Mouse (Mus musculus) testis, postnatal 14 days (tissue): ENCODE measurements around the gene Olfr630.
"Not testable (repeated sequence)": the region's sequence is repeated elsewhere in the genome, so short reads cannot be mapped to it uniquely, and the experiment has no call there.

ENCODE experiments used
- DNase-seq: peaks from one replicate; pipeline ENCODE4 v3.0.0; 2021; ENCODE audit warnings: low spot score

Gene Olfr630

DNA sequence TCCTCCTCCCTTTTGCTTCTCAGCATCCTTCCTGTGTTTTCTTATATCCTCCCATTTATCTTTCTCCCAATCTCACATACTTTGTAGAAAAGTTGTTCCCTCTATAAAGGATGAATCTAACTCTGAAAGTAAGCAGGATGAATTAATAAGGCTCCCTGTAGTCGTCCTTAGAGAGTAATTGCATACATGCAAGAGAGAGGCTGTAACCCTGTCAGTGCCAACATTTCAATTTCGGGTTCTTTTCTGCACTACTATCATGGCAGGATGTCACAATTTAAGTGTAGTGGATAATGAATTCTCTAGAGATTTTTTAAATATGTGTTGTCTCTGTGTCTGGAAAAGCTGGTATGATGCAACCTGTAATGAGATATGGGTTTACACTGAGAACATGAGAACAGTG, at the start of gene Olfr630:
Gene Olfr630 (minus strand): TSS at position 101 of the 400 bp plus-strand sequence.
- DNase-seq: no peak

GRCm38 (mm10) chr7:103806856-103807255, 49.7 kb upstream of the Olfr630 start:
- peak; percentile 8 for DNase-seq

GRCm38 (mm10) chr7:103792669-103793388, 35.7 kb upstream of the Olfr630 start:
- DNase-seq: no peak

GRCm38 (mm10) chr7:103791721-103792120, 34.6 kb upstream of the Olfr630 start, which contains the start of gene Olfr67:
Gene Olfr67, minus strand, starts transcription at chr7:103791821.
- no peak for DNase-seq

- DNase-seq: no peak
Observed at GRCm38 (mm10) chr7:103779598-103779997, 22.5 kb upstream of the Olfr630 start, which contains the start of gene Olfr68. Gene Olfr68, minus strand, starts transcription at chr7:103779698.

DNA sequence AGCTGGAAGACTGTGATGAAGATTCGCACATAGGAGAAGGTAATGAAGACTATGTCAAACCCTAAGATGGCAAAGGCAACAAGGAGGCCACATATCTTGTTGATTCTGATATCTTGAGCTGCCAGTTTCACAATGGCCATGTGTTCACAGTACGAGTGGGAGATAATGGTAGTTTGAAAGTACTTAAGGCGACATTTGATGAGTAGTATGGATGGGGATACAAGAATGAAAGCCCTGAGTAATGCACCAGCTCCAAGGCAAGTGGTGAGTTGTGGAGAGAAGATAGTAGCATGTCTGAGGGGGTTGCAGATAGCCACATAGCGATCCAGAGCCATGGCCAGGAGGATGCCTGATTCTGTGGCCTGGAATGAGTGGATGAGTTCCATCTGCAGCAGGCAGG, 20.5 kb upstream of the Olfr630 start:
- not testable (repeated sequence) for DNase-seq

DNA sequence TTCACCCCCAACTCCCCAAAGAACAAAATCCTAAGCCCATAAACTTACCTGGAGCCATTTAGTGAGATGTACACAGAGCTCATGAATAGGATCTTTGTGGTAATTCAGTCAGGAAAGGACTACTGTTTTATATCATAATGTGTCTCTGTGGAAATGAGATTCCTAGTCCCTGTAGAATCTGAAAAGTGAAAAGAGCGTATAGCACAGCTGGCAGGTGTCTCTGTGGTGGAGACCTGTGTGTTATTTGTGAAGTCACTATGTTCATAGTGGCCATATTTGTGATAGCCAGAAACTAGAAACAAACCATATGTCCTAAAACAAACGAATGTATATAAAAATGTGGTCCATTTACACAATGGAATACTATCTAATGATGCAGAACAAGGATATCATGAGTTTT, 14.4 kb upstream of the Olfr630 start, which contains the start of gene Olfr69:
Gene Olfr69 (minus strand): TSS at position 101 of the 400 bp plus-strand sequence.
- DNase-seq: no peak

GRCm38 (mm10) chr7:103767687-103768086, 10.6 kb upstream of the Olfr630 start:
- not testable (repeated sequence) for DNase-seq

GRCm38 (mm10) chr7:103762212-103762611, 5.1 kb upstream of the Olfr630 start:
- DNase-seq: not testable (repeated sequence)

- DNase-seq: no peak
Observed at GRCm38 (mm10) chr7:103744843-103745242, 12.3 kb downstream of the Olfr630 start, which contains the start of gene Olfr629. Gene Olfr629, minus strand, starts transcription at chr7:103744943.

DNA sequence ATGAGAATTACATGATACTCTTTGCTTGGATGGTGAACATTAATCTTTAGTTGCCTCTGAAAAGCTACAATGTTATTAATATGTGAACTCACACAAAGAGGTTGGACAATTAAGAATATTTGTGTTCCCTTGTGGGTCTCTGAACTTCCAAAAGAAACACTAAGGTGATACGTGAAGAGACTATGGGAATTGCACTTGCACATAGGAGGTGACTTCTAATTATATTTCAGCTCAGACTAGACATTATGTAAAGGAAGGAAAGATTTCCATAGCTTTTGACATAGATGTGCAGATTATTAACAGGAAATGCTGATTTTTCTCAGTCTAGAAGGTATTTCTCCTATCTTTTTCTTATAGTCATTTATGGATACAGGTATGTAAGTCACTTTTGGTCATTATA, 27.1 kb downstream of the Olfr630 start, which contains the start of gene Olfr628:
Gene Olfr628 (plus strand): TSS at position 301 of the 400 bp plus-strand sequence.
- no peak for DNase-seq

DNA sequence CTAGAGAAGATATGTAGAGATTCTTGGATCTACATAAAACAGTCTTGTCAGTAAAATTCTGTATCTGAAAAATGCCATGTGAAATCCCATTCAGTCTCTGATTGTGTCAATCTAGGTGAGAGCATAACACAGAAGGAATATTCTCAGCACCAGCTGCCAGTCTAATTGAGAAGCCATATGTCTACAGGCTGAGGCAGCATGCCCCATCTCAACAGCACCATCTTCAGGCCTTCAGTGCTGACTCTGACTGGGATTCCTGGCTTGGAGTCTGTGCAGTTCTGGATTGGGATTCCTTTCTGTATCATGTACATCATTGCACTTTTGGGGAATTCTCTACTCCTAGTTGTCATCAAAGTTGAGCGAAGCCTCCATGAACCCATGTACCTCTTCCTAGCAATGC, 40.7 kb downstream of the Olfr630 start:
- DNase-seq: not testable (repeated sequence)

GRCm38 (mm10) chr7:103714371-103714770, 42.8 kb downstream of the Olfr630 start, which contains the start of gene Olfr243:
Gene Olfr243, plus strand, starts transcription at chr7:103714671.
- no peak for DNase-seq

DNA sequence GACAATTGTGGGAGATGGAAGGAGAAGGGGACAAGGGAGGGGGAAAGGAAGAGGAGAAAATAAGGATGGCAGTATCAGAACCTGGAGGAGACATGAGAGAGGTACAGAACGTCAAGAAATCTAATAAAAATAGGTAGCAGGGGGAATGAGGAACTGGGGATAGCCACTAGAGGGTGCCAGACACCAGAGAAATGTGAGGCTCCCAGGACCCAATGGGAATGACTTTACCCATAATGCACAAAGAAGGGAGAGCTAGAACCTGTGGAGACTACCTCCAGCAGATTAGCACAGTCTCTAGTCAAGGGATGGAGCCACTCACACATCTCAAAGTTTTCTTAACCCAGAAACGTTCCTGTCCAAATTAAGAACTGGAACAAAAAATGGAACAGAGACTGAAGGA, 45.1 kb downstream of the Olfr630 start:
- no peak for DNase-seq
